ENCODE assay signal across 10 mouse cellular contexts in genomic region chr2:119336470-119336869, GRCm38 (mm10). TPM values are rescaled to one million over a fixed set of nuclear protein-coding genes. Genes with fewer than 3 reads are reported as not detected.
DNase-seq lines count a peak whose midpoint lies in the region; ATAC-seq and TF ChIP-seq lines count a peak whose summit lies in the region.
"Had no signal": no experiment of that assay in that cellular context is flagged by ENCODE, and none has a peak within 500 bp of the region (broad histone marks: within the 10 kb centered on the region; RNA-seq: fewer than 3 reads in every experiment).

No protein-coding gene starts in this region.

- H3K27me3 ChIP-seq in hindbrain, embryonic 14.5 days (ENCODE audit: control insufficient read depth, insufficient read depth, low read length), result peaks cover 13% of the 10 kb centered on the region
- H3K27me3 ChIP-seq in hindbrain, embryonic 11.5 days (ENCODE audit: control insufficient read depth, insufficient read depth, low read length), result peaks cover 5% of the 10 kb centered on the region; the same call in 1 of the 2 replicates
- no peaks in the 10 kb centered on the region for H3K27me3 ChIP-seq in thymus, adult 2 months (ENCODE audit: control insufficient read depth, insufficient read depth, low read length)
- H3K27me3 ChIP-seq in intestine, postnatal 0 days (replicated peaks; ENCODE audit: control insufficient read depth, insufficient read depth, low read length), result no peaks in the 10 kb centered on the region

- WGBS in hindbrain, embryonic 14.5 days, result 69% methylated on average over 10 of the region's 10 CpGs
- 67% methylated on average over 10 of the region's 10 CpGs for WGBS in hindbrain, embryonic 11.5 days
- 7% methylated on average over 10 of the region's 10 CpGs for WGBS in thymus, adult 2 months
- WGBS in intestine, postnatal 0 days, result 74% methylated on average over 10 of the region's 10 CpGs

- TF ChIP-seq CTCF in thymus, adult 2 months (IDR thresholded peaks at IDR 0.05; ENCODE audit: borderline replicate concordance, control insufficient read depth, extremely low read depth, insufficient read depth, low read length, poor library complexity), result no peak
- TF ChIP-seq CTCF in intestine, postnatal 0 days (IDR thresholded peaks at IDR 0.05; ENCODE audit: low read depth), result no peak

- no peak for TF ChIP-seq POLR2A in thymus, adult 2 months (IDR thresholded peaks at IDR 0.05; ENCODE audit: control insufficient read depth, extremely low read depth, insufficient read depth, low read length, poor library complexity)

- 0 out of 2 replicates have a peak overlapping the region, but pooled peaks have one; percentile 7 for H3K27ac ChIP-seq in hindbrain, embryonic 14.5 days
- H3K27ac ChIP-seq in hindbrain, embryonic 11.5 days (ENCODE audit: low read depth, low read length), result no peak overlapping the region
- H3K27ac ChIP-seq in thymus, adult 2 months (ENCODE audit: control insufficient read depth, insufficient read depth, low read length), result peak overlapping the region; percentile 59
- no peak overlapping the region for H3K27ac ChIP-seq in intestine, postnatal 0 days (ENCODE audit: low read depth, low read length)
- H3K27ac ChIP-seq: embryonic facial prominence, embryonic 12.5 days had no signal

- ATAC-seq in hindbrain, embryonic 14.5 days (ENCODE audit: low FRiP score), result no peak
- ATAC-seq in hindbrain, embryonic 11.5 days (ENCODE audit: low FRiP score), result no peak
- ATAC-seq in intestine, postnatal 0 days, result no peak

- no peak overlapping the region for H3K4me2 ChIP-seq in hindbrain, embryonic 14.5 days (replicated peaks)
- H3K4me2 ChIP-seq in hindbrain, embryonic 11.5 days (replicated peaks; ENCODE audit: low read depth, low read length), result no peak overlapping the region
- H3K4me2 ChIP-seq in intestine, postnatal 0 days (replicated peaks; ENCODE audit: low read depth), result peak overlapping the region; percentile 17; the same call in 1 of the 2 replicates
- H3K4me2 ChIP-seq: liver, embryonic 13.5 days had no signal

- no peaks in the 10 kb centered on the region for H3K36me3 ChIP-seq in hindbrain, embryonic 14.5 days (replicated peaks; ENCODE audit: control insufficient read depth, insufficient read depth)
- H3K36me3 ChIP-seq in hindbrain, embryonic 11.5 days (ENCODE audit: control insufficient read depth, insufficient read depth, low read length), result no peaks in the 10 kb centered on the region
- no peaks in the 10 kb centered on the region for H3K36me3 ChIP-seq in thymus, adult 2 months (ENCODE audit: control insufficient read depth, insufficient read depth, low read length)
- H3K36me3 ChIP-seq in intestine, postnatal 0 days (ENCODE audit: control insufficient read depth, insufficient read depth), result peaks cover 4% of the 10 kb centered on the region; the same call in 1 of the 2 replicates
- H3K36me3 ChIP-seq: embryonic facial prominence, embryonic 12.5 days; liver, embryonic 13.5 days had no signal

- peaks cover 8% of the 10 kb centered on the region for H3K4me1 ChIP-seq in hindbrain, embryonic 14.5 days (replicated peaks; ENCODE audit: control insufficient read depth, insufficient read depth, low read length)
- no peaks in the 10 kb centered on the region for H3K4me1 ChIP-seq in hindbrain, embryonic 11.5 days (replicated peaks; ENCODE audit: control insufficient read depth, insufficient read depth, low read length)
- peaks cover 26% of the 10 kb centered on the region for H3K4me1 ChIP-seq in thymus, adult 2 months (replicated peaks; ENCODE audit: control insufficient read depth, insufficient read depth, low read length)
- H3K4me1 ChIP-seq in intestine, postnatal 0 days (replicated peaks; ENCODE audit: control insufficient read depth, insufficient read depth, low read length), result no peaks in the 10 kb centered on the region; the same call in 1 of the 2 replicates

- no peak for DNase-seq in hindbrain, embryonic 14.5 days (ENCODE audit: low spot score)
- DNase-seq in hindbrain, embryonic 11.5 days (ENCODE audit: low spot score), result no peak
- DNase-seq in thymus, adult 2 months, result peak; percentile 28
- DNase-seq in thymus, postnatal 0 days (ENCODE audit: low spot score), result no peak
- peak; percentile 30 for DNase-seq in thymus, postnatal 4 days
- no peak for DNase-seq in frontal cortex, adult 2 months (ENCODE audit: extremely low spot score in 1 of 2, low spot score in 1 of 2)
- DNase-seq in right cerebral cortex, postnatal 36 days (ENCODE audit: low spot score in 2 of 2), result no peak
- DNase-seq: liver, embryonic 13.5 days had no signal

- H3K9me3 ChIP-seq in hindbrain, embryonic 14.5 days (ENCODE audit: control insufficient read depth, low read length), result no peaks in the 10 kb centered on the region
- no peaks in the 10 kb centered on the region for H3K9me3 ChIP-seq in hindbrain, embryonic 11.5 days (ENCODE audit: control insufficient read depth, low read length)
- H3K9me3 ChIP-seq in intestine, postnatal 0 days (ENCODE audit: control insufficient read depth), result no peaks in the 10 kb centered on the region
- H3K9me3 ChIP-seq: embryonic facial prominence, embryonic 12.5 days; liver, embryonic 13.5 days had no signal

- H3K9ac ChIP-seq in hindbrain, embryonic 14.5 days, result no peak overlapping the region
- H3K9ac ChIP-seq in hindbrain, embryonic 11.5 days (ENCODE audit: low read depth, low read length), result no peak overlapping the region
- no peak overlapping the region for H3K9ac ChIP-seq in intestine, postnatal 0 days (ENCODE audit: low read depth, low read length)
- H3K9ac ChIP-seq: embryonic facial prominence, embryonic 12.5 days; liver, embryonic 13.5 days had no signal

- no peak overlapping the region for H3K4me3 ChIP-seq in hindbrain, embryonic 14.5 days (replicated peaks; ENCODE audit: low read length)
- H3K4me3 ChIP-seq in hindbrain, embryonic 11.5 days (ENCODE audit: low read depth, low read length), result no peak overlapping the region
- no peak overlapping the region for H3K4me3 ChIP-seq in thymus, adult 2 months (ENCODE audit: control insufficient read depth, insufficient read depth, low read length)
- H3K4me3 ChIP-seq in intestine, postnatal 0 days (ENCODE audit: low read depth, low read length), result no peak overlapping the region
- H3K4me3 ChIP-seq: embryonic facial prominence, embryonic 12.5 days; liver, embryonic 13.5 days had no signal

RNA-seq across cellular contexts. Expression of gene Dll4, which starts 10.9 kb away (rescaled TPM):
- 3.9 and 4.8 TPM in 2 replicates for polyA plus RNA-seq in hindbrain, embryonic 14.5 days (2014; fragmentation: Nextera tagmentation; extraction: Ambion mirVana)
- 2.7 and 2.9 TPM in 2 replicates for polyA plus RNA-seq in hindbrain, embryonic 11.5 days (2014; fragmentation: Nextera tagmentation; extraction: Ambion mirVana)
- 17.6 and 18.9 TPM in 2 replicates for polyA plus RNA-seq in thymus, adult 2 months (2012; rRNA removed)
- polyA plus RNA-seq in thymus, postnatal 0 days (2015; fragmentation: Nextera tagmentation; extraction: Ambion mirVana), result 15.1 and 15.9 TPM in 2 replicates
- polyA plus RNA-seq in intestine, postnatal 0 days (2015; fragmentation: Nextera tagmentation; extraction: Ambion mirVana), result 3.7 and 4.1 TPM in 2 replicates
- 3.3 and 4.2 TPM in 2 replicates for polyA plus RNA-seq in frontal cortex, adult 2 months (2012; rRNA removed)

RNA-seq across cellular contexts. Expression of gene Chac1, which starts 14.6 kb away (rescaled TPM):
- 8.8 and 10.3 TPM in 2 replicates for polyA plus RNA-seq in hindbrain, embryonic 14.5 days (2014; fragmentation: Nextera tagmentation; extraction: Ambion mirVana)
- polyA plus RNA-seq in hindbrain, embryonic 11.5 days (2014; fragmentation: Nextera tagmentation; extraction: Ambion mirVana), result 0.46 and 1.4 TPM in 2 replicates
- polyA plus RNA-seq in thymus, adult 2 months (2012; rRNA removed), result 1.1 TPM in 2 replicates
- 0.13 and 0.30 TPM in 2 replicates for polyA plus RNA-seq in thymus, postnatal 0 days (2015; fragmentation: Nextera tagmentation; extraction: Ambion mirVana)
- 1.1 and 1.4 TPM in 2 replicates for polyA plus RNA-seq in intestine, postnatal 0 days (2015; fragmentation: Nextera tagmentation; extraction: Ambion mirVana)
- 7.1 and 7.6 TPM in 2 replicates for polyA plus RNA-seq in frontal cortex, adult 2 months (2012; rRNA removed)

RNA-seq across cellular contexts. Expression of gene Vps18, which starts 47.9 kb away (rescaled TPM):
- polyA plus RNA-seq in hindbrain, embryonic 14.5 days (2014; fragmentation: Nextera tagmentation; extraction: Ambion mirVana), result 19.3 and 19.7 TPM in 2 replicates
- polyA plus RNA-seq in hindbrain, embryonic 11.5 days (2014; fragmentation: Nextera tagmentation; extraction: Ambion mirVana), result 8.5 and 10.9 TPM in 2 replicates
- 28.4 and 30.5 TPM in 2 replicates for polyA plus RNA-seq in thymus, adult 2 months (2012; rRNA removed)
- polyA plus RNA-seq in thymus, postnatal 0 days (2015; fragmentation: Nextera tagmentation; extraction: Ambion mirVana), result 12.3 and 12.4 TPM in 2 replicates
- 21.8 and 24.3 TPM in 2 replicates for polyA plus RNA-seq in intestine, postnatal 0 days (2015; fragmentation: Nextera tagmentation; extraction: Ambion mirVana)
- 28.6 and 28.8 TPM in 2 replicates for polyA plus RNA-seq in frontal cortex, adult 2 months (2012; rRNA removed)

Comparison
In these comparisons a context has a peak if more than half of its experiments do, and no peak if none do; other contexts are left out.
1. DNase-seq: peak in thymus, adult 2 months (single experiment) and thymus, postnatal 4 days (single experiment); none in hindbrain, embryonic 14.5 days (single experiment), hindbrain, embryonic 11.5 days (single experiment), thymus, postnatal 0 days (single experiment), frontal cortex, adult 2 months (0 of 2) and right cerebral cortex, postnatal 36 days (0 of 2).
2. H3K27ac ChIP-seq: peak in hindbrain, embryonic 14.5 days (single experiment) and thymus, adult 2 months (single experiment); none in hindbrain, embryonic 11.5 days (single experiment) and intestine, postnatal 0 days (single experiment).